Mouse (Mus musculus): ENCODE data around the gene Nudt4. TPM values are rescaled to one million over a fixed set of nuclear protein-coding genes. Genes with fewer than 3 reads are reported as not detected.

The Nudt4 gene
- 100 to 1,000 TPM; 190 to 259 TPM for total RNA-seq (2021)
- long read RNA-seq, experiment 1, transcript Nudt4-201 (5 exons, 3,210 nt): major isoform, 53 of 146 reads
- long read RNA-seq, experiment 1, partial matches to known transcripts: 5 of 146 reads
- long read RNA-seq, experiment 1, other reads (novel, unspliced or antisense): 88 of 146 reads
- long read RNA-seq, experiment 2, transcript Nudt4-201 (5 exons, 3,210 nt): major isoform, 93 of 226 reads
- long read RNA-seq, experiment 2, partial matches to known transcripts: 4 of 226 reads
- long read RNA-seq, experiment 2, other reads (novel, unspliced or antisense): 129 of 226 reads

DNA sequence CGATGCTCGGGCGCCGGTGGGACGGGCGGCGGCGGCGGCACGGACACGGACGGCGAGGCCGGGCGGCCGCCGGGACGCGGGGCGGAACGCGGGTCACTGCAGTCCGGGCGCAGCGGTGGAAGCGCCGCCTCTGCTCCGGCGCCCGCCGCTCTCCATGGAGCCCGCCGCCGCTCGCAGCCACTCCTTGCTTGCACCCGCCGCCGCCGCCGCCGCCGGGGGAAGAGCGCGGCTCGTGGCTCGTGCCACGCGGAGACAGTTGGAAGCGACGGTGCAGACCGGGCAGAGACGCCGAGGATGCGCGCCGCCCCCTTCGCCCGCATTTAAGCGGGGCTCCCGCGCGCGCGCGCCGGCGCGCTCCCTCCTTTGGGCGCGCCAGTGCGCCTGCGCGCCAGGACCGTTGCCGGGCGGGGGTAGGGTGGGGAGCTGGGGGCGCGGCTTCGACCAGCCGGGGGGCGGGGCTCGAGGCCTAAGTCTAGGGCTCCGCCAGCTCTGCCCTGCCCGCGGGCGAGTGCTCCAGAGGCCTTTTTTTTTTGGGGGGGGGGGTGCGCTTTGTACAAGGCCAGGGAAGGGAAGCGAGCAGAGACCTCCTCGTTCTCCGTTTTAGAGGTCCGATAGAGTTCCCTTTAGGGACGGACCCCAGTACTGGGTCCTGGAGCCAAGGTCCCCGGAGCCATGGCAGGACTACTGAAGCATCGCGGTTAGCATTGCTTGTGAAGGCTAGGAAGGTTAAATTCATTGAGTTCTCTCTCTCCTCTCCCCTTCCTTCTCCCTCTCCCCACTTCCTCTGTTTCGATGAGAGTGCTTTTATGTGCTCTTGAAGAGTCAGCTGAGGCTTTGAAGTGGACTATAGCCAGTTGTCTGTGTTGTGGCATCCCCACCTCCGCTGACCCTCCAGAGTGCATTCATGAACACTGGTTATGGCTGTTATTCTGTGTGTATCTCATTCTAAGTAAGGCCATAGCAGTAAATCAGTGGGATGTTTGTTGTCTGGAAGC is at the start of gene Nudt4:
Gene Nudt4, minus strand, starts transcription at position 296 of the 995 bp plus-strand sequence.
- intact Hi-C loops (cut with DNase I): loop anchor here (5.0 kb wide), 1 partner anchor 113 kb away; no protein-coding TSS in a partner anchor
- peak; percentile 75 to 85 for DNase-seq

DNA sequence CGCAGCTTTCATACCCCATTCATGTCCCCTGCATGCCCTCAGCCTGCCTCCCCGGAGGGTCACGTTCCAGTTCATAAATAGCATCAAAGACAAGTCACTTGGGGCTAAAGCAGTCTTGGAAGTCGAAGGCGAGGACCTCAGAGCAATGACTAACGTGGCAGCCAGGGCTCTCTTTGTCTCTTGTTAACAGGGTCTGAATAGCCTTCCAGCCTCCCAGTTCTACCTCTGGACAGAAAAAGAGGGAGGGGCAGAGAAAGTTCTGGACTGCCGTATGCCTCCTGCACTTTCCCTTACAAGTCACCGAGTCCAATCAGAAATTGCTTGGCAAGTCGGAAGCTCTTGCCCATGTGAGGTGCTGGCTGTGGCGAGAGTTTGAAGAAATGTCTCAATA is 47.4 kb upstream of the Nudt4 start:
- no peak for DNase-seq
- intact Hi-C loops (cut with DNase I): no loop called here

DNA sequence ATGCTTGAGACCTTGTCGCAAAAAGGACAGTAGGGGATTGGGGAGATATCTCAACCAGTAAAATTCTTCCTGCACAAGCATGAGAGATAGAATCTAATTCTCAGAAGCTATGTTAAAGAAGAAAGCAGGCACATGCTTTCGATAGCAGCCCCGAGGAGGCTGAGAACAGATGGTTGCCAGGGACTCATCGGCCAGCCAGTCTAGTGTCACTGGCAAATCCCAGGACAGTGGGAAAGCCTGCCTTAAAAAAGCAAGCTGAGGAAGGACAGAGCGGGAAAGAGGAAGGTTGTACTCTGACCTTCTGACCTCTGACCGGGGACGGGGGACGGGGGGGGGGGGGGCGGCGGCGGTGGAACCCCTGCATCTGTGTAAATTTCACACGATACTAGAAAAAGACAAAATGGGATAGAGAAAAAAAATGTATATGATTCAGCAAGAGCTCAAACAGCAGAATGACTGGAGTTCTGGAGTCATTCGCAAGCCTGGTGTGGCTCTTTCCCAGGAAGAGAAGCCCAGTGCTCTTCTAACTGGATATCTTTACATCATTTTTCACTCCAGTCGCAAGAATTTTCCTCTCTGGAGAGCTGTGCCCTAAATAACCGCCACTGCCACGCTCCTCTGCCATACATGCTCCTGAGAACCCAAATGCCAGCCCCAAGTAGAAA is 46.9 kb upstream of the Nudt4 start:
- intact Hi-C loops (cut with DNase I): no loop called here
- no peak for DNase-seq

DNA sequence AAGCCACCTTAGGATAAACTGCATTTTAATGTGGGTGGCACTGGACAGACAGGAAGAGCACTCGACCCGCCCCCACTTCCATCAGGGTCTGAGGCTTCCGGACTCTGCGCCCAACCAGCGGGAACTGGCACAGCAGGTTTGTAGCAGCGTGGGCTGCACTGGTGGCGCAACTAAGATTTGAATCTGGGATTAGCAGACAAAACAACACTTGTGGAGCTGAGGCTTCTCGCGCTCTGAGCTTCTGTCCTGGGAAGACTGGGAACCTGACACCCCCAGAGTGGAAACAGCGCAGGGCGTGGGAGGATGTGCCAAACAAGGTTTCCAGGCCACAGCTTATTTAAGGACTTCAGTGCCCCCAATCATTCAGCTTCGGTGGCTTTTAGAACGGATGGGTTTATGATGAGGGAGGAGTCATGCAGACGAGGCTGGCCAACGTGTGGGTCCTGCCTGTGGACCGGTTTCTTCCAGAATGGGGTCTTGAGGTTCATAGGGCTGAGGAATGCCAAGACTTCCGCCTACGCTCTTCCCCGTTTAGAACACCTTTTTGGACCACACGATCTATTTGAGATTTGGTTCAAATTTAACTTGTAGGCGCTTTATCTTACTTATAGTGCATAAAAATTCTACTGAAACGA is 41.1 kb upstream of the Nudt4 start:
- no peak for DNase-seq
- intact Hi-C loops (cut with DNase I): no loop called here

DNA sequence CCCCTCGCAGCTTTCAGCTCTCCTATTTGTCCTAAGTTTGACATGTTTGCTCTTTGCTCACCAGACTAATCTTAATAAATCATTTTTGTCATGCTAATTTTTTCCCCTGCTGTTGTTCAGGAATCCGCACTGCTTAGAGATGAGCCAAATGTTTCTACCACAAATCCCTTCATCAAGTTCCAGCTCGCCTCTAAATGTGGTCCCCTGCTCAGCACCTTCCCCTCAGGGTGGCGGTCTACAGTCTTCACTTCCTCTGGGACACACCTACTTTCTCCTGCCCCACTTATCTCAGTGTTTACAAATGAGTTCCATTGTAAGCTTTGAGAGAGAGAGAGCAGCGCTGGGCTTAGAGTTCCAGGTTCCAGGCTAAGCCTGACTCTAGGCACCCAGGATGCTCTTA is 36.6 kb upstream of the Nudt4 start:
- no peak for DNase-seq
- intact Hi-C loops (cut with DNase I): no loop called here

DNA sequence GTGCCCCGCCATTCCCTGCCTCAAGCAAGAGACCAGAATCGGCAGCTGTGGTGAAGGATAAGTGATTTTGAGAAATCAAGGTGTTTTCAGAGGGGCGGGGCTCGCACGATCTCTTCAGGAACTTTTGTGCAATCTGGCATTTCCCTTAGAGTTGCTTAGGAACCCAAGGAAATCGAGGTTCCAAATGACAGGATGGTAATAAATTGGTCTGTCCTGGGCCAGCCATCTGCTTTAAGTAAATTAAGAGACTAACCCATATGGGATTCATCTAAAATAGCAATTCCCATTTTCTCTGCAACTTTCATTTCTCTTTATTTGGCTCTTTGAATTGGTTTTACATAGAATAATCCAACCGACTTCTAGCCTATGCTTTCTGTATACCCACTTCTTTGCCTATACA is 35.8 kb upstream of the Nudt4 start:
- intact Hi-C loops (cut with DNase I): no loop called here
- DNase-seq: no peak

DNA sequence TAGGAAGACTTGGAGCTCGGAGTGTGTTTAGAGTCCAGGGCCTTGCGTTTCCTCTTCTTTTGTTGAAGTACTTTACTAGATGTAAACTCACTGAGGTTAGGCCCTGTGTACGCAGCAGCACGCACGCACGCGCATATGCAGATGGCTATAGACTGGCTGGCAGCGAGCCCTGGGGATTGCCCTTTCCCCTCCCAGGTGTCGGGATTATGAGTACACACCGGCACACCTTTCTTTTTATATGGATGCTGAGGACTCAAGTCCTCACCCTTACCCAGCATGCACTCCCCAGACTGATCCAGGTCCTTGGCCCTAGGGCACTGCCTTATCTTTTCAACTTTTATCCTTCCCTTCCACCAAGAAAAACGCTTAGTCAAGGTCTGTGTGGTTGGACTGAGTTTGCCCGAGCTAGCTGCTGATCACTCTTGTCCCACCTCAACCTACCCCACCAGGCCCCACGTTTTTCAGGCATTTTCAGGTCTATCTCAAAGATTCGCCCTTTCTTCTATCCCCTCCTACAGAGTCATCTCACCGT is 34.2 kb upstream of the Nudt4 start:
- no peak for DNase-seq
- intact Hi-C loops (cut with DNase I): no loop called here

DNA sequence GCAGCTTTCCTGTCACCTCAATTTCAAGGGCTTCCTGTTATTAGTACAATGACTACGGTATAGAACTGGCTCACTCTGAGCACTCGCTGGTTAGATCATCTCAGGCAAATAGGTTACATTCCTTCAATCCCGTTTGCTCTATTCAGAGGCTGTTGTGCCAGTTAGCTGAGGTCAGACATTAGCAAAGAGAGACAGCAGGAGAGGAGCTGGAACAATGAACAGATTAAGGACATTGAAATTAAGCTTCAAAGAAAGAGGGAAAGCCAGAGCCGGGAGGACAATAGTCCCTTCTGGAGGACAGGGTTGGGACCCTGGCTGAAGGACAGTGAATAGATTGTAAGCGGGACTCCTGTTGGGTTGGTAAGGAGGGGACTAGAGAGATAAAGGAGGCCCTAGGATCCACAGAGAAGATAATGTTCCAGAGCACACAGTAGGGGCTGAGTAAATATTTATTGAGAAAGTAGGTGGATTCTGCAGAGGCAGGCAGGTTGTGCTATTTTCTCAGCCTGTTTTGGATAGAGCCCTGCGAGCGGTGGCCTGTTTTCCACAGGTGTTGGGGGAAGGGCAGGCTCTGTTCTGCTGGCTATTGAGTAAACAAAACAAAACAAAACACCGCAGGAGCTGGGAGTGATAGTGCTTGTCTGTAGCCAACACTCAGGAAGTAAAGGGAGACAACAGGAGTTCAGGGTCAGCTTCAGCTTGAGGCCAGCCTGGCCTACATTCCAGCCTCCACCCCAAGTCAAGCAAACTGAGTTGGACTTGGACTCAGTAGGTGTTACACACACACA is 32.1 kb upstream of the Nudt4 start:
- intact Hi-C loops (cut with DNase I): no loop called here

DNA sequence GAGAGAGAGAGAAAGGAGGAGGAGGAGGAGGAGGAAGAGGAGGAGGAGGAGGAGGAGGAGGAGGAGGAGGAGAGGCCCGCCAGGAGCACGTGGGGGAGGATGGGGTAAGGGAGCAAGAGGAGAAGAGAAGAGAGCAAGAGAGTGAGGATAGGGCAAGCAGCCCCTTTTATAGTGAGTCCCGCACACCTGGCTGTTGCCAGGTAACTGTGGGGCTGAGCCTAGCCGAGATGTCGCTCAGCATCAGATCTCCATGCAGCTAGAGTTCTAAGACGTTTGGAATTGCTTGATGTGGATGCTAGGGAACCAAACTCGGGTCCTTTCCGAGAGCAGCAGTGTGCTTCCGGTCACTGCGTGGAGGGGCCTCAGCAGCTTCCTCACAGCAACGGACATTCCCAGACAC is 30.5 kb upstream of the Nudt4 start:
- intact Hi-C loops (cut with DNase I): no loop called here
- no peak for DNase-seq

More for the DNA sequence above, 32.1 kb upstream of the Nudt4 start:
- no peak for DNase-seq

DNA sequence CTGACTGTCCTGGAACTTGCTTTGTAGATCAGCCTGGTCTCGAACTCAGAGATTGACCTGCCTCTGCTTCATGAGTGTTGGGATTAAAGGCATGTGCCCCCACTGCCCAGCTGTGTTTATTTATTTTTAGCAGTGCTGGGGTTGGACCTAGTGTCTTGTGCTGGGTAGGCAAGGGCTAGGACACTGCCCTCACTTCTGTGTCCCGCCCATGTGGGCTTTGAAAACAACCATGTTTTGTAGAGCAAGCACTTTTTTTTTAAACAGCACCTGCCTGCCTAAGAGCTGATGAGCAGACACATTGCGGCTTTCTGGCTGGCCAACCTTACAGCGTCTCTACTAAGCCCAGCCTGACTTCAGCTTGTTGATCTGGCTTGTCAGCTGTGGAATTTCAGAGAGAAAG is 27.3 kb upstream of the Nudt4 start:
- DNase-seq: no peak
- intact Hi-C loops (cut with DNase I): no loop called here

DNA sequence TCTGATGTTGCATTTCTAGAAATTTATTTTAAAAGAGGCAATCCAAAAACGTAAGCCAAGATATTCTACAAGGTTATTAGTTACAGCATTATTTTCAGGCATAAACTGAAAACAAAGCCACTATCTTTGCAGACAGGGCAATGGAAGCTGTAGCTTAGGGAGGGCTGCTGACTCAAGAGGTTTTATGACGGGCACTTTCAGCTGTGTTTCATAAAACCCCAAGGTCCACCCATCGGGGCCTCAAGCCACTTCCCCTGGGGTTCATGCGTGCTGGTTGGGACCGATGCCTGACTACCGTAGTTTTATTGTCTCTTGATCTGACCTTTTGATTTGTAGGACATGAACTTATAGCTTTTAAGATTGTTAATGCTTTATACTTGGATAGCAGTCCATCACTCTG is 26.2 kb upstream of the Nudt4 start:
- no peak for DNase-seq
- intact Hi-C loops (cut with DNase I): no loop called here

DNA sequence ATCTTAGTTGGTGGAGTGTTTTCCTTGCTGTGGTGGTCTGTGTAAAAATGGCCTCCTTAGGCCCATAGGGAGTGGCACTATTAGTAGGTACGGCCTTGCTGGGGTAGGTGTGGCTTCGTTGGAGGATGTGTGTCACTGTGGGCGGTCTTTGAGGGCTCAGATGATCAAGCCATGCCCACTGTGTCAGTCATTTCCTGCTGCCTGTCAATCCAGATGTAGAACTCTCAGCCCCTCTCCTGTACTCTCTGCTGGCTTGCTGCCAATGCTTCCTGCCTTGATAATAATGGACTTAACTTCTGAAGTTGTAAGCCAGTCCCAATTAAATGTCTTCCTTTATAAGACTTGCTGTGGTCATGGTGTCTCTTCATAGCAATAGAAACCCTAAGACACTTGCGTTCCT is 25.2 kb upstream of the Nudt4 start:
- intact Hi-C loops (cut with DNase I): no loop called here

DNA sequence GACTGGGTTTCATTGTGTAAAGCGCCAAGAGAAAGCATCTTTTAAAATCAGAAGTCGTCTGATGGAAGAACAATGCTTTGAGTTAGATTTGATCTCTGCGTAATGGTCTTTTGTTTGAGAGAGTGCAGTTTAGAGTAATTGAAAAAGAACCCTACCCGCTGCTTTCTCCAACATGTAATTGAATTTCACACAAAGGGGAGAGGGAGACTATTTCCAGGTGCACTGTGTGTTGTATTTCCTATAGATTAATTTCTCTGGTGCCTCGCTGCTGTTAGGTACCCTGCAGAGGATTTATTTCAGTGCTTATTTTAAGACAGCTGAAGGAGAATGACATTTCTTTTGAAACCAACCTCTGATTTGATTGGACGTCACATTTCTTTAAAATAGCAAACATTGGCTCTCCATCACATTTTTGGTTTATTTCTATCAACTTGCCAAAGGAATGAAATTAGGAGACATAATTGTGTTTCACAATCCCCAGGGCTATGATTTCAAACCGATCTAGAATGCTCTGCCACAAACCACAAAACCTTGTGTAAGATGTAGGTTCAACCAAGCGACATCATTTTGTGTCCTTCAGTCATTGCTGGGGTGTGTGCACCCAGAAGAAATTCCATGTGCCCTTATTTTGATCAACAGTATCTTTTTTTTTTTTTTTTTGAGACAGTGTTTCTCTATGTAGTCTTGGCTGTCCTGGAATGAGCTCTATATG is 23.7 kb upstream of the Nudt4 start:
- DNase-seq: no peak
- intact Hi-C loops (cut with DNase I): no loop called here

More for the DNA sequence above, 25.2 kb upstream of the Nudt4 start:
- DNase-seq: no peak

DNA sequence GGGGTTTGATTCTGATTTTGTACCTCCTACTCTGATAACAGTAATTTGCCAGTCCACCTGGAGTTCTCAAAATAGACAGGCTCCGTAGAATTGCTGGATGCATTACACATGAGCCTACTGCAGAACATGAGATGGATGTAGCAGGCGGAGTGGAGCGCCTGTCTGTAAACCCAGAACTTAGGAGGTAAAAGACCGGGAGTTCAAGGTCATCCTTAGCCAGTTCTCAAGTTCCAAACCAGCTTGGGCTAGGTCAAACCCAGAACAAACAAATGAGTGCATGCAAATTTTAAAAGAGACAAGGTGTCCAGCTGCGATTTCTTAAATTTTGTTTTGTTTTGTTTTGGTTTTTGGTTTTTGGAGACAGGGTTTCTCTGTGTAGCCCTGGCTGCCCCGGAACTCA is 21.6 kb upstream of the Nudt4 start:
- no peak for DNase-seq
- intact Hi-C loops (cut with DNase I): no loop called here

DNA sequence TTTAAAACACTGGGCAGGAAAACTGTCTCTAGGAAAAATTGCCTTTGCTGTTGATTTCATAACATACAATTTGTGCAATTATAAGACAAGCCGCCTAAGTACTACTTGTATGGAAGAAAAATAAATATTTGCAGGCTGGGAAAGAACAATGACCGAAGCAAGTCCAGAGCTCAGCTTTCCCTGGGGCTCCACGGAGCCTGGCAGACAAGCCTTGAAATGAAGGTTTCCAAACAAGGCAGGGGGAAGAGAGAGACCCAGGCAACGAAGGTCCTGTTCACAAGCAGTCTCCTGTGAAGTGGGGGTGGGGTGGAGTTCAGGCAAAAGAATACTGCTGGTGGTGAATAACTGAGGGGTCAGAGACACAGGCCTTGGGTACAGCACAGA is 13.6 kb upstream of the Nudt4 start:
- intact Hi-C loops (cut with DNase I): no loop called here
- DNase-seq: no peak

DNA sequence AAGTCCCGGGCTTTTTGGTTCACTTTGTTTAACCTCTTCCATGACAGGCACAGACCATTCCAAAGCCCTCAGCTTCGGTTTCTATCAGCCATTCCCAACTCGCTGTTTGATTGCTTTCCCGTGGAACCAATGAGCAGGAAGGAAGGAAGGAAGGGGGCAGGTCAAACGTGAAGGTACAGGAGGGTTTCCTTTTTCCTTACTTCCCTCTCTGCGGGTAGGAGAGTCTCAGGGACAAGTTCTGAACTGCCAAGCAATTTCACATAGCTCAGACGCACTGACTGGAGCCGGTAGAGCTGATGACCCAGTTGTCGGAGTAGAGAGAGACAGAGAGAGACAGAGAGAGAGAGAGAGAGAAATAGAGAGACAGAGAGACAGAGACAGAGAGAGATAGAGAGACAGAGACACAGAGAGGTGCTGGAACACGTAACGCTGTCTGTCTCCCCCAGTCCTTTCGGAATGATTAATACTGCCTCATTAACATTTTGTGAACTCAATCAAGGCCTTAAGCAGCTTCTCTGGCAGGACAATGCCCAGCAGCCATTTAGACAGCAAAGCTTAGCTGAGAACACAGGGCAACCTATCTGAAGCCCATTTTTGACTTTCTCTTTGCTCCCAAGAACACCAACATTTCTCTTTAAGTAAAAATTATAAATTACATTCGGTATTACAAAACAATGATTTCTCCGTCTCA is 13.1 kb upstream of the Nudt4 start:
- intact Hi-C loops (cut with DNase I): no loop called here
- no peak for DNase-seq

DNA sequence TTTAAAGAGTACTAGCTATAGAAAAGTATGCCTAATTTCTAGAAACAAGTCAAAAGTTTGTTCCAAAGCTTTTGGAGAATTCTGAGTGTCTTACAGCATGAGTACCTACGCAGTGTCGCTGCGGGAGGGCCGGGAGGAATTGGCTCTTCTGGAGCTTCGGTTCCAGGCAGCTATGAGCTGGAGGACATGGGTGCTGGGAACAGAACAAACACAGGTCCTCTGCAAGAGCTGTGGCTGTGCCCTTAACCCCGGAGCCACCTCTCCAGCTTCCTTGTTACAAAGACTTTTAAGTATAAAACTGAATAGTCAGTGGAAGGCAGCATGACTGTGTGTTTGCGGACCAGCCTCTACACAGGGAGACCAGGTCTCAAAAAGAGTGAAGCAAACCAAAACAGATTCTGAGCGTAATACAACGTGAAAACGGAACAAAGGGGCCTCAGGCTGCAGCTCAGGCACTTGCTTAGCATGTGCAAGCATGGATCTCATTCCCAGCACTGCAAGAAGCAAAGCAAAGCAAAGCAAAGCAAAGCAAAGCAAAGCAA is 12.0 kb upstream of the Nudt4 start:
- intact Hi-C loops (cut with DNase I): no loop called here
- DNase-seq: no peak

DNA sequence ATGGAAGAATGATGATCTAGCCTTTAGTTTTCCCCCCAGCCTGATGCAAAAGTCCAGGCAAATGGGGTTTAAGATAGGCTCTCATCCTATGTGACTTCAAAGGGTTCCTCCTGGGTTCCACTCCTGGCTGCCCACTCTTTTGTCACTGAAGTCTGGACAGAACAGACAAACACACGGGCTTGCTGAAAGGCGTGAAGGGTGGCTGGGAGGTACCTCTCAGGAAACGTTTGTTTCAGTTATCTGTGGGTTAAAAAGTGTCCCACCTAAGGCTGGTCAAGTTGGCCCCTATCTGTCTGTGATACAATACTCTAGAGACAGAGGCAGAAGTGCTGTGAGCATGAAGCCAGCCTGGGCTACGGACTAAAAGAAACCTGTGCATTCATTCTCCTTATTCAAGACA is 11.0 kb upstream of the Nudt4 start:
- no peak for DNase-seq
- intact Hi-C loops (cut with DNase I): no loop called here

Measured in gastrocnemius, postnatal 36 days (tissue).